Mouse (Mus musculus) neural tube, embryonic 14.5 days (tissue): ENCODE data around the gene Rela. TPM values are rescaled to one million over a fixed set of nuclear protein-coding genes. Genes with fewer than 3 reads are reported as not detected.
A peak's percentile ranks its signal among the peaks of the same experiment; 100 is the strongest.

Experiments used
- ATAC-seq: fragments of 200-750 bp; cut with Nextera tagmentation; 2 replicates; pipeline ENCODE4 v1.8.0; 2017; ENCODE audit warnings: low read depth, mild to moderate bottlenecking, moderate TSS enrichment, moderate library complexity
- H3K27ac ChIP-seq: fragments of 300-500 bp; sonication (generic); 2 replicates; pipeline ENCODE4 v1.5.1; 2014; ENCODE audit warnings: low read depth, mild to moderate bottlenecking, control low read depth, low read length, moderate library complexity, mixed read lengths
- H3K27me3 ChIP-seq: fragments of 300-500 bp; sonication (generic); 2 replicates; pipeline ENCODE4 v1.6.1; 2014; ENCODE audit warnings: low read length; ENCODE audit not compliant: control insufficient read depth, insufficient read depth
- H3K36me3 ChIP-seq: fragments of 300-500 bp; sonication (generic); 2 replicates; pipeline ENCODE4 v1.6.1; 2014; ENCODE audit warnings: low read length, mixed read lengths; ENCODE audit not compliant: control insufficient read depth, insufficient read depth
- H3K4me1 ChIP-seq: fragments of 300-500 bp; sonication (generic); 2 replicates; pipeline ENCODE4 v1.6.1; 2014; ENCODE audit warnings: low read length; ENCODE audit not compliant: control insufficient read depth, insufficient read depth
- H3K4me2 ChIP-seq: fragments of 300-500 bp; sonication (generic); 2 replicates; pipeline ENCODE4 v1.6.1; 2014; ENCODE audit warnings: mild to moderate bottlenecking, low read depth, low read length, control low read depth
- H3K4me3 ChIP-seq: fragments of 300-500 bp; sonication (generic); 2 replicates; pipeline ENCODE4 v1.5.1; 2014; ENCODE audit warnings: low read depth, low read length, control low read depth, mixed read lengths
- H3K9ac ChIP-seq: fragments of 300-500 bp; sonication (generic); replicated peaks from 2 replicates; pipeline ENCODE4 v1.6.1; 2014; ENCODE audit warnings: low read depth, mild to moderate bottlenecking, control low read depth, low read length, mixed read lengths
- H3K9me3 ChIP-seq: fragments of 300-500 bp; sonication (generic); 2 replicates; pipeline ENCODE4 v1.6.1; 2016; ENCODE audit warnings: low read length; ENCODE audit not compliant: control insufficient read depth
- WGBS: fragments of 180-500 bp; shearing (Covaris S2); extraction: QIAGEN DNeasy Blood & Tissue Kit; methylation state at CpG from one replicate; pipeline ENCODE4 v1.1.7; 2014; 5-methylcytosine and 5-hydroxymethylcytosine counted together
- polyA plus RNA-seq: library from polyadenylated mRNA; unstranded; fragments of >200 nt; fragmentation: Nextera tagmentation; extraction: Ambion mirVana; gene quantifications from 2 replicates; pipeline ENCODE4 v1.2.1, GENCODE M21; 2014

Gene Rela
- polyA plus RNA-seq, 1 experiment from 2014 or later = 26.9 TPM

- Histone ChIP-seq H3K27me3 (peaks cover 18% of the 10 kb centered on the region), H3K36me3 (peaks cover 4% of the 10 kb centered on the region; the same call in 1 of the 2 replicates), H3K4me2 (peak overlapping the region; percentile 45), H3K4me1 (peaks cover 17% of the 10 kb centered on the region), H3K9me3 (no peaks in the 10 kb centered on the region), H3K9ac (peak overlapping the region; percentile 46), H3K27ac (no peak overlapping the region), H3K4me3 (peak overlapping the region; percentile 26)
- 0 out of 2 replicates have a peak, but pooled peaks have one; percentile 30 for ATAC-seq
- WGBS = 6% methylated on average over 62 of the region's 62 CpGs
These were observed 16.9 kb downstream of the Rela start for GRCm38 (mm10) chr19:5653969-5654719.

- Histone ChIP-seq H3K4me1 (peaks cover 14% of the 10 kb centered on the region; the same call in 1 of the 2 replicates), H3K9me3 (no peaks in the 10 kb centered on the region), H3K4me3 (peak overlapping the region; percentile 26), H3K4me2 (peak overlapping the region; percentile 45), H3K9ac (peak overlapping the region; percentile 46; the same call in 1 of the 2 replicates), H3K36me3 (peaks cover 4% of the 10 kb centered on the region; the same call in 1 of the 2 replicates), H3K27me3 (peaks cover 18% of the 10 kb centered on the region), H3K27ac (no peak overlapping the region)
- WGBS = 11% methylated on average over 43 of the region's 43 CpGs
- 0 out of 2 replicates have a peak, but pooled peaks have one; percentile 23 for ATAC-seq
These were observed 17.5 kb downstream of the Rela start for GRCm38 (mm10) chr19:5654720-5655298.

- 83% methylated on average over 16 of the region's 16 CpGs for WGBS
- H3K4me2 ChIP-seq = peak overlapping the region; percentile 8; the same call in 1 of the 2 replicates
- peaks cover 16% of the 10 kb centered on the region for H3K36me3 ChIP-seq
- H3K27me3 ChIP-seq = no peaks in the 10 kb centered on the region; the same call in 1 of the 2 replicates
- H3K4me1 ChIP-seq = peaks cover 5% of the 10 kb centered on the region; the same call in 1 of the 2 replicates
- no peak overlapping the region for H3K4me3 ChIP-seq
- no peak for ATAC-seq
- H3K9me3 ChIP-seq = no peaks in the 10 kb centered on the region
- no peak overlapping the region for H3K9ac ChIP-seq
- H3K27ac ChIP-seq = no peak overlapping the region
These were observed 23.9 kb downstream of the Rela start for GRCm38 (mm10) chr19:5660942-5661751.

GRCm38 (mm10) chr19:5662310-5662709 lies 25.0 kb downstream of the Rela start:
- no peaks in the 10 kb centered on the region for H3K27me3 ChIP-seq
- no peaks in the 10 kb centered on the region for H3K9me3 ChIP-seq
- H3K4me2 ChIP-seq = peak overlapping the region; percentile 48
- H3K27ac ChIP-seq = peak overlapping the region; percentile 17; the same call in 1 of the 2 replicates
- H3K36me3 ChIP-seq = peaks cover 26% of the 10 kb centered on the region
- no peak for ATAC-seq
- no peak overlapping the region for H3K4me3 ChIP-seq
- H3K4me1 ChIP-seq = peaks cover 5% of the 10 kb centered on the region; the same call in 1 of the 2 replicates
- WGBS = 80% methylated on average over 8 of the region's 8 CpGs
- no peak overlapping the region for H3K9ac ChIP-seq

- 2% methylated on average over 32 of the region's 32 CpGs for WGBS
- H3K27me3 ChIP-seq = no peaks in the 10 kb centered on the region
- H3K4me1 ChIP-seq = peaks cover 5% of the 10 kb centered on the region; the same call in 1 of the 2 replicates
- peak within 1 kb of the TSS; percentile 48 for H3K4me2 ChIP-seq
- H3K9me3 ChIP-seq = no peaks in the 10 kb centered on the region
- ATAC-seq = peak; percentile 85
- peak within 1 kb of the TSS; percentile 25 for H3K4me3 ChIP-seq
- H3K36me3 ChIP-seq = peaks cover 30% of the 10 kb centered on the region
- H3K27ac ChIP-seq = peak within 1 kb of the TSS; percentile 67
- H3K9ac ChIP-seq = peak within 1 kb of the TSS; percentile 41; the same call in 1 of the 2 replicates
These were observed 26.0 kb downstream of the Rela start, which contains the start of gene Sipa1 for GRCm38 (mm10) chr19:5662981-5663913. TSS of gene Sipa1 (minus strand) at chr19:5663707.

GRCm38 (mm10) chr19:5664669-5665257 lies 27.5 kb downstream of the Rela start:
- ATAC-seq = no peak
- peaks cover 33% of the 10 kb centered on the region for H3K36me3 ChIP-seq

GRCm38 (mm10) chr19:5665465-5665864 lies 28.2 kb downstream of the Rela start:
- Histone ChIP-seq H3K4me3 (no peak overlapping the region), H3K27ac (no peak overlapping the region), H3K9ac (no peak overlapping the region), H3K9me3 (no peaks in the 10 kb centered on the region), H3K4me1 (peaks cover 5% of the 10 kb centered on the region; the same call in 1 of the 2 replicates), H3K4me2 (no peak overlapping the region), H3K36me3 (peaks cover 36% of the 10 kb centered on the region), H3K27me3 (no peaks in the 10 kb centered on the region)
- WGBS = 95% methylated on average over 15 of the region's 15 CpGs
- no peak for ATAC-seq

More at GRCm38 (mm10) chr19:5664669-5665257, 27.5 kb downstream of the Rela start:
- Histone ChIP-seq H3K4me3 (no peak overlapping the region), H3K4me2 (no peak overlapping the region), H3K9me3 (no peaks in the 10 kb centered on the region), H3K4me1 (peaks cover 5% of the 10 kb centered on the region; the same call in 1 of the 2 replicates), H3K9ac (no peak overlapping the region), H3K27me3 (no peaks in the 10 kb centered on the region), H3K27ac (no peak overlapping the region)
- 93% methylated on average over 10 of the region's 10 CpGs for WGBS
